Mouse (Mus musculus) C2C12 (cell line): Measurements from ENCODE around the gene Tmem74b.

Source experiments
- CEBPB ChIP-seq: IDR thresholded peaks from one replicate; pipeline ENCODE4 v1.6.1; 2011; ENCODE audit warnings: low read depth, mild to moderate bottlenecking, control low read depth, moderate library complexity
- CTCF ChIP-seq: IDR thresholded peaks from one replicate; pipeline ENCODE4 v1.5.1; 2011; ENCODE audit not compliant: control insufficient read depth, insufficient read depth, insufficient read length
- MAX ChIP-seq: IDR thresholded peaks from one replicate; pipeline ENCODE4 v1.6.1; 2011; ENCODE audit warnings: mild to moderate bottlenecking, control low read depth
- USF1 ChIP-seq: IDR thresholded peaks from one replicate; pipeline ENCODE4 v1.6.1; 2011; ENCODE audit warnings: low read depth, mild to moderate bottlenecking, control low read depth, moderate library complexity

DNA sequence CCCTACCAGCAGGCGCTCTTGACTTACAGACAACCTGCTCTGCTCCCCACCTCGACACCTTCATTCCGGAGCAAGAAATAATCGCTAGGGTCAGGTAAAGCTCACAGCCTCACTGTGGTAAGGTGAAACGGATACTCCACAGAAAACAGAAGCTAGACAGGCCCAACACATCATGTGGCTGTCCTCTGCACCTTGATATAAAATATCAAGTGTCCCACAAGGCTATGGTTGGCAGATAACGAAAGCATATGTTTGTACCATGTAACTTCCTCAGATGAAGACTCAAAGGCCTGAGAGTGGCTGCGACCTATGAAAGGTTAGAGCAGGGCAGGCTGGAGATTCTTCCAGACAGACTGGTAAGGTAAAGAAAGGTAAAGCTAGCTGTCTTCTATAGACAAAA is 37.7 kb downstream of the Tmem74b start:
- no peak for TF ChIP-seq USF1
- TF ChIP-seq CTCF: no peak
- TF ChIP-seq MAX: no peak
- no peak for TF ChIP-seq CEBPB
